Comparison of ENCODE assay signal across 11 mouse cellular contexts in the genomic region with DNA sequence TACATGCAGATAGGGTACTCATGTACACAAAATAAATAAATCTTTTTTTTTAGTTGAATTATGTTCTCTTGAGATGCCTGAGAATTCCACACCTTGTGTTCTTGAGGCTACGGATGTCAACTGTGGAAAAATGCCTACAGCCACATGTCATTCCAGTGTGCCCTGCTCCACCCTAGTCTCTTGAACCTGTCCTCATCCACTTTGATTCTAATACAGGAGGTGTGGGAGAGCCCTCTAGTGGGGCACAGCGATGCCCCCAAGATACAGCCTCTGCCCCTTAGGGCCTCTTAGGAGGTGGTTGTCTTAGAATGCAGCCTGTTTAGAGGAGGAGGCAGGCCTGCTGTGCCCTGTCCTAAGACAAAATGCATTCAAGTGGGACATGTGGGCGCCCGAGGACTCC. TPM values are rescaled to one million over a fixed set of nuclear protein-coding genes. Genes with fewer than 3 reads are reported as not detected.
DNase-seq lines count a peak whose midpoint lies in the region; ATAC-seq and TF ChIP-seq lines count a peak whose summit lies in the region.
"Had no signal": no experiment of that assay in that cellular context is flagged by ENCODE, and none has a peak within 500 bp of the region (broad histone marks: within the 10 kb centered on the region; RNA-seq: fewer than 3 reads in every experiment).

No protein-coding gene starts in this region.

- H3K36me3 ChIP-seq in forebrain, postnatal 0 days (ENCODE audit: insufficient read depth), result no peaks in the 10 kb centered on the region
- H3K36me3 ChIP-seq in forebrain, embryonic 13.5 days (ENCODE audit: poor library complexity, severe bottlenecking), result no peaks in the 10 kb centered on the region
- H3K36me3 ChIP-seq in MEL (ENCODE audit: control insufficient read depth in 1 of 2, insufficient read depth in 2 of 2, low read length in 2 of 2), result peaks cover 0 to 6% of the 10 kb centered on the region in 2 experiments; a peak in 2 of 4 replicates
- H3K36me3 ChIP-seq in stomach, embryonic 14.5 days (ENCODE audit: control insufficient read depth, insufficient read depth, low read length), result no peaks in the 10 kb centered on the region

- no peak for TF ChIP-seq POLR2A in MEL (IDR thresholded peaks at IDR 0.05; ENCODE audit: control insufficient read depth in 1 of 2, insufficient read depth in 1 of 2, low read depth in 1 of 2, low read length in 2 of 2, poor library complexity in 1 of 2)
- TF ChIP-seq POLR2A in cerebellum, adult 2 months (IDR thresholded peaks at IDR 0.05; ENCODE audit: borderline replicate concordance, insufficient read depth, low read length), result no peak

- WGBS in forebrain, postnatal 0 days, result 85% methylated on average over 4 of the region's 4 CpGs
- WGBS in forebrain, embryonic 13.5 days, result 85% methylated on average over 4 of the region's 4 CpGs
- WGBS in stomach, embryonic 14.5 days, result 84% methylated on average over 4 of the region's 4 CpGs
- WGBS in cerebellum, adult 2 months, result 90% methylated on average over 4 of the region's 4 CpGs

- no peaks in the 10 kb centered on the region for H3K79me2 ChIP-seq in MEL (ENCODE audit: control insufficient read depth, insufficient read depth, low read length, poor library complexity)

- TF ChIP-seq CTCF in forebrain, postnatal 0 days (IDR thresholded peaks at IDR 0.05; ENCODE audit: low read depth), result 0 out of 2 replicates have a peak, but pooled peaks have one; percentile 12
- TF ChIP-seq CTCF in left cerebral cortex, adult 2 months (IDR thresholded peaks at IDR 0.05), result peak; percentile 26
- TF ChIP-seq CTCF in MEL (IDR thresholded peaks at IDR 0.05 in 2 of 3, conservative IDR thresholded peaks at IDR 0.05 in 1 of 3; ENCODE audit: control insufficient read depth in 1 of 3, insufficient read depth in 1 of 3, low read depth in 2 of 3, low read length in 3 of 3, poor library complexity in 1 of 3, severe bottlenecking in 1 of 3), result peak in 2 of 3 experiments; percentile 26 to 28; a peak in 4 of 6 replicates
- no peak for TF ChIP-seq CTCF in cerebellum, adult 2 months (IDR thresholded peaks at IDR 0.05; ENCODE audit: borderline replicate concordance, insufficient read depth, low read depth, low read length)

- no peak for ATAC-seq in forebrain, postnatal 0 days
- no peak for ATAC-seq in forebrain, embryonic 13.5 days
- ATAC-seq in stomach, embryonic 14.5 days (ENCODE audit: insufficient number of reproducible peaks, insufficient read depth, low FRiP score, low read depth), result no peak

- TF ChIP-seq EP300 in MEL (IDR thresholded peaks at IDR 0.05; ENCODE audit: low read depth in 1 of 2, low read length in 2 of 2), result no peak

- TF ChIP-seq RAD21 in MEL (IDR thresholded peaks at IDR 0.05; ENCODE audit: low read depth, low read length), result no peak; the same call in 1 of the 2 replicates

- no peak overlapping the region for H3K27ac ChIP-seq in forebrain, postnatal 0 days (ENCODE audit: low read depth, low read length)
- H3K27ac ChIP-seq in forebrain, embryonic 13.5 days, result no peak overlapping the region
- no peak overlapping the region for H3K27ac ChIP-seq in left cerebral cortex, adult 2 months
- no peak overlapping the region for H3K27ac ChIP-seq in MEL (ENCODE audit: control insufficient read depth, low read depth, low read length)
- H3K27ac ChIP-seq in stomach, embryonic 14.5 days (ENCODE audit: low read length), result peak overlapping the region; percentile 39; the same call in 1 of the 2 replicates
- H3K27ac ChIP-seq in cerebellum, adult 2 months (ENCODE audit: insufficient read depth, low read length), result no peak overlapping the region

- no peak overlapping the region for H3K9ac ChIP-seq in forebrain, postnatal 0 days
- no peak overlapping the region for H3K9ac ChIP-seq in forebrain, embryonic 13.5 days
- no peak overlapping the region for H3K9ac ChIP-seq in MEL (ENCODE audit: control insufficient read depth, low read depth, low read length, poor library complexity, severe bottlenecking)
- H3K9ac ChIP-seq in stomach, embryonic 14.5 days (replicated peaks; ENCODE audit: low read depth, low read length), result no peak overlapping the region

- no peaks in the 10 kb centered on the region for H3K9me3 ChIP-seq in forebrain, postnatal 0 days (ENCODE audit: low read length)
- no peaks in the 10 kb centered on the region for H3K9me3 ChIP-seq in forebrain, embryonic 13.5 days (replicated peaks)
- no peaks in the 10 kb centered on the region for H3K9me3 ChIP-seq in MEL (replicated peaks; ENCODE audit: insufficient read depth, low read length)
- no peaks in the 10 kb centered on the region for H3K9me3 ChIP-seq in stomach, embryonic 14.5 days (ENCODE audit: control insufficient read depth, low read depth, low read length)

- H3K4me2 ChIP-seq in forebrain, postnatal 0 days (ENCODE audit: low read depth), result no peak overlapping the region
- no peak overlapping the region for H3K4me2 ChIP-seq in forebrain, embryonic 13.5 days
- H3K4me2 ChIP-seq in stomach, embryonic 14.5 days (replicated peaks; ENCODE audit: low read depth, low read length), result no peak overlapping the region

- no peaks in the 10 kb centered on the region for H3K4me1 ChIP-seq in forebrain, postnatal 0 days (ENCODE audit: insufficient read depth)
- 0 out of 2 replicates have a peak, but pooled peaks cover 2% of the 10 kb centered on the region for H3K4me1 ChIP-seq in forebrain, embryonic 13.5 days
- H3K4me1 ChIP-seq in MEL (ENCODE audit: control insufficient read depth in 1 of 2, insufficient read depth in 2 of 2, low read length in 2 of 2), result peaks cover 2 to 16% of the 10 kb centered on the region in 2 experiments; a peak in 3 of 4 replicates
- peaks cover 13% of the 10 kb centered on the region for H3K4me1 ChIP-seq in stomach, embryonic 14.5 days (ENCODE audit: control insufficient read depth, insufficient read depth, low read length)
- H3K4me1 ChIP-seq in cerebellum, adult 2 months (ENCODE audit: control insufficient read depth, insufficient read depth, low read length), result peaks cover 22% of the 10 kb centered on the region

- H3K4me3 ChIP-seq in forebrain, postnatal 0 days (ENCODE audit: low read depth, low read length), result no peak overlapping the region
- no peak overlapping the region for H3K4me3 ChIP-seq in forebrain, embryonic 13.5 days
- no peak overlapping the region for H3K4me3 ChIP-seq in left cerebral cortex, adult 2 months
- no peak overlapping the region for H3K4me3 ChIP-seq in MEL (ENCODE audit: control insufficient read depth in 1 of 2, insufficient read depth in 1 of 2, low read depth in 2 of 2, low read length in 2 of 2)
- no peak overlapping the region for H3K4me3 ChIP-seq in stomach, embryonic 14.5 days (ENCODE audit: low read depth, low read length)
- no peak overlapping the region for H3K4me3 ChIP-seq in cerebellum, adult 2 months (replicated peaks; ENCODE audit: insufficient read depth, low read depth, low read length)

- H3K27me3 ChIP-seq in forebrain, postnatal 0 days (ENCODE audit: insufficient read depth, low read length), result no peaks in the 10 kb centered on the region
- H3K27me3 ChIP-seq in forebrain, embryonic 13.5 days, result no peaks in the 10 kb centered on the region
- H3K27me3 ChIP-seq in MEL (ENCODE audit: control insufficient read depth in 1 of 2, insufficient read depth in 2 of 2, low read length in 2 of 2), result no peaks in the 10 kb centered on the region
- no peaks in the 10 kb centered on the region for H3K27me3 ChIP-seq in stomach, embryonic 14.5 days (ENCODE audit: control insufficient read depth, insufficient read depth, low read length)
- H3K27me3 ChIP-seq in cerebellum, adult 2 months (ENCODE audit: control insufficient read depth, insufficient read depth, low read length), result no peaks in the 10 kb centered on the region

- DNase-seq in forebrain, postnatal 0 days, result no peak
- no peak for DNase-seq in left cerebral cortex, adult 2 months (ENCODE audit: extremely low spot score in 1 of 2, low spot score in 2 of 2)
- no peak for DNase-seq in left cerebral cortex, postnatal 25 days (ENCODE audit: low spot score in 2 of 2)
- DNase-seq in MEL (ENCODE audit: low read depth, low spot score), result no peak
- DNase-seq in cerebellum, adult 2 months, result no peak
- no peak for DNase-seq in left cerebral cortex, adult 11 months (ENCODE audit: low spot score)
- DNase-seq: right cerebral cortex, postnatal 14 days had no signal

- intact Hi-C loops in left cerebral cortex, adult 2 months (cut with DNase I), result no loop called here
- intact Hi-C loops in left cerebral cortex, postnatal 25 days (cut with DNase I), result no loop called here

TF ChIP-seq in MEL, 35 proteins besides CTCF, POLR2A, EP300 and RAD21:
- TF ChIP-seq ZC3H11A (IDR thresholded peaks at IDR 0.05; ENCODE audit: low read depth, low read length), result no peak
- peak; percentile 17; the same call in 1 of the 2 replicates for TF ChIP-seq SMC3 (IDR thresholded peaks at IDR 0.05; ENCODE audit: low read depth, low read length)

RNA-seq across cellular contexts. Expression of a gene that starts 10.5 kb away (rescaled TPM):
- 49.7 and 51.3 TPM in 2 replicates for total RNA-seq in forebrain, postnatal 0 days (2014; rRNA removed)
- 16.6 and 24.3 TPM in 2 replicates for polyA plus RNA-seq in forebrain, postnatal 0 days (2015; fragmentation: Nextera tagmentation; extraction: Ambion mirVana)
- 18.2 and 19.9 TPM in 2 replicates for polyA plus RNA-seq in forebrain, embryonic 13.5 days (2015; fragmentation: Nextera tagmentation; extraction: Ambion mirVana)
- 10 to 100 TPM; 62.3 to 69.4 TPM for total RNA-seq in left cerebral cortex, adult 2 months (2021)
- total RNA-seq in left cerebral cortex, postnatal 25 days (2021), result 10 to 100 TPM; 56.7 TPM
- 18.3 and 22.4 TPM in 2 replicates for total RNA-seq in MEL (2012; rRNA removed)
- 10 to 100 TPM in 1 of 2 experiments, not detected in 1; 28.0 TPM for polyA plus RNA-seq in MEL (2012; ENCODE audit: insufficient read depth in 1 of 2, insufficient read length in 2 of 2, low read depth in 1 of 2, low replicate concordance in 2 of 2, missing spikeins in 1 of 2)
- polyA plus RNA-seq in stomach, embryonic 14.5 days (2014; fragmentation: Nextera tagmentation; extraction: Ambion mirVana), result 23.0 and 27.7 TPM in 2 replicates
- 94.9 and 107 TPM in 2 replicates for polyA plus RNA-seq in cerebellum, adult 2 months (2012; rRNA removed)

RNA-seq across cellular contexts. Expression of a gene that starts 17.7 kb away (rescaled TPM):
- total RNA-seq in forebrain, postnatal 0 days (2014; rRNA removed), result 0.77 and 1.6 TPM in 2 replicates
- polyA plus RNA-seq in forebrain, postnatal 0 days (2015; fragmentation: Nextera tagmentation; extraction: Ambion mirVana), result 0.73 and 1.7 TPM in 2 replicates
- polyA plus RNA-seq in forebrain, embryonic 13.5 days (2015; fragmentation: Nextera tagmentation; extraction: Ambion mirVana), result 1.4 and 1.8 TPM in 2 replicates
- 1 to 10 TPM; 1.0 to 1.4 TPM for total RNA-seq in left cerebral cortex, adult 2 months (2021)
- total RNA-seq in left cerebral cortex, postnatal 25 days (2021), result 1 to 10 TPM in 1 of 2 experiments, under 1 TPM in 1; 0.76 to 1.4 TPM
- not detected in 2 replicates for total RNA-seq in MEL (2012; rRNA removed)
- polyA plus RNA-seq in MEL (2012; ENCODE audit: insufficient read depth in 1 of 2, insufficient read length in 2 of 2, low read depth in 1 of 2, low replicate concordance in 2 of 2, missing spikeins in 1 of 2), result not detected
- polyA plus RNA-seq in stomach, embryonic 14.5 days (2014; fragmentation: Nextera tagmentation; extraction: Ambion mirVana), result 0.12 TPM in 1 of 2 replicates, not detected in the other
- 1.7 and 3.0 TPM in 2 replicates for polyA plus RNA-seq in cerebellum, adult 2 months (2012; rRNA removed)
- polyA plus RNA-seq: C2C12; kidney, embryonic 16.5 days had no signal
